Mouse (Mus musculus) fat pad, adult 2 months (tissue): ENCODE data around the gene Lpar2.

Source experiments
- DNase-seq: peaks from one replicate; pipeline ENCODE4 v3.0.0-alpha.2; 2011; ENCODE audit warnings: low read depth, low spot score; ENCODE audit errors: extremely low read depth

Lpar2 gene

GRCm38 (mm10) chr8:69864180-69864579, 42.0 kb downstream of the Lpar2 start:
- no peak for DNase-seq

GRCm38 (mm10) chr8:69867696-69868326, 45.6 kb downstream of the Lpar2 start:
- DNase-seq: no peak

GRCm38 (mm10) chr8:69870003-69870765, 48.0 kb downstream of the Lpar2 start:
- no peak for DNase-seq

GRCm38 (mm10) chr8:69870907-69871306, 48.7 kb downstream of the Lpar2 start:
- peak; percentile 51 for DNase-seq

- DNase-seq: no peak
Measured at GRCm38 (mm10) chr8:69874155-69874554, 51.9 kb downstream of the Lpar2 start.

GRCm38 (mm10) chr8:69874654-69875053, 52.4 kb downstream of the Lpar2 start:
- DNase-seq: no peak

GRCm38 (mm10) chr8:69876097-69876496, 53.9 kb downstream of the Lpar2 start:
- DNase-seq: no peak

GRCm38 (mm10) chr8:69876967-69877366, 54.7 kb downstream of the Lpar2 start:
- no peak for DNase-seq

- DNase-seq: no peak
Measured at GRCm38 (mm10) chr8:69877396-69877795, 55.2 kb downstream of the Lpar2 start.

GRCm38 (mm10) chr8:69877992-69878391, 55.8 kb downstream of the Lpar2 start:
- DNase-seq: no peak

- DNase-seq: no peak
Measured at GRCm38 (mm10) chr8:69879678-69880077, 57.4 kb downstream of the Lpar2 start.
